Comparison of ENCODE assay signal across 14 mouse cellular contexts in the genomic region with DNA sequence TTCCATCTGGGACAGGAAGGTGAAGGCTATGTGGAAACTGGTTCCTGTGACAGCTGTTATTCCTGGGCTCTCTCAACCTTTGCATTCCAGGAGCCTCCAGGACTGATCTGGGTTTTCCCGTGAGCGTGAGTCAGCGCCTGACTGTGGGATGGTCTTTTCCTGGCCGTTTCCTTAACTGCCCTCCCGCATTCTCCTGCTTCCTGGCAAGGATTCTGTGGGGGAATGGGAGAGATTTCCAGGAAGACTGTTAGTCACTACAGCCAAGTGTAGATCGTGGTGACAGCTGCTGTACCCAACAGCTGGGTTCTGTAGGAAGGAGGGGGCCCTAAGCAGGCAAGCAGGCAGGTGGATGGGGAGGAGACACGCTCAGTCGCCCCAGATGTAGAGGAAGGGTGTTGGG. TPM values are rescaled to one million over a fixed set of nuclear protein-coding genes. Genes with fewer than 3 reads are reported as not detected.
DNase-seq lines count a peak whose midpoint lies in the region; ATAC-seq and TF ChIP-seq lines count a peak whose summit lies in the region.
"Had no signal": no experiment of that assay in that cellular context is flagged by ENCODE, and none has a peak within 500 bp of the region (broad histone marks: within the 10 kb centered on the region; RNA-seq: fewer than 3 reads in every experiment).

No protein-coding gene starts in this region.

- no peaks in the 10 kb centered on the region for H3K36me3 ChIP-seq in heart, embryonic 14.5 days (ENCODE audit: control insufficient read depth, insufficient read depth, low read length)
- no peaks in the 10 kb centered on the region for H3K36me3 ChIP-seq in liver, postnatal 0 days (replicated peaks; ENCODE audit: insufficient read depth, low read length)
- H3K36me3 ChIP-seq in liver, embryonic 12.5 days, result no peaks in the 10 kb centered on the region
- no peaks in the 10 kb centered on the region for H3K36me3 ChIP-seq in stomach, embryonic 15.5 days
- H3K36me3 ChIP-seq: forebrain, embryonic 12.5 days; midbrain, embryonic 12.5 days had no signal

- H3K9ac ChIP-seq in heart, embryonic 14.5 days (ENCODE audit: low read length), result no peak overlapping the region
- H3K9ac ChIP-seq in liver, postnatal 0 days (replicated peaks), result no peak overlapping the region
- H3K9ac ChIP-seq in liver, embryonic 12.5 days, result no peak overlapping the region
- no peak overlapping the region for H3K9ac ChIP-seq in stomach, embryonic 15.5 days
- H3K9ac ChIP-seq: forebrain, embryonic 12.5 days; midbrain, embryonic 12.5 days had no signal

- H3K27ac ChIP-seq in heart, embryonic 14.5 days (replicated peaks in 1 of 2; ENCODE audit: control insufficient read depth in 1 of 2, insufficient read depth in 1 of 2, low read depth in 2 of 2, low read length in 2 of 2), result peak overlapping the region; percentile 20 to 27; a peak in 1 of 4 replicates
- H3K27ac ChIP-seq in liver, postnatal 0 days (ENCODE audit: low read depth), result no peak overlapping the region
- H3K27ac ChIP-seq in liver, embryonic 12.5 days, result no peak overlapping the region
- peak overlapping the region; percentile 21; the same call in 1 of the 2 replicates for H3K27ac ChIP-seq in stomach, embryonic 15.5 days
- H3K27ac ChIP-seq: forebrain, embryonic 12.5 days; midbrain, embryonic 12.5 days had no signal

- no peak for DNase-seq in heart, postnatal 14 days
- DNase-seq in liver, postnatal 0 days, result no peak
- DNase-seq in fibroblast of lung, adult 2 months (ENCODE audit: low read depth), result peak; percentile 35
- DNase-seq in urinary bladder, postnatal 10 days (ENCODE audit: low spot score), result no peak
- DNase-seq: cerebellum, adult 18-20 months; embryo, embryonic 11 days; gastrocnemius, postnatal 36 days; lung, adult 2 months had no signal

- H3K4me2 ChIP-seq in heart, embryonic 14.5 days (ENCODE audit: low read length), result no peak overlapping the region
- H3K4me2 ChIP-seq in liver, postnatal 0 days (ENCODE audit: low read depth, low read length), result no peak overlapping the region
- H3K4me2 ChIP-seq in liver, embryonic 12.5 days, result no peak overlapping the region
- H3K4me2 ChIP-seq in stomach, embryonic 15.5 days, result no peak overlapping the region
- H3K4me2 ChIP-seq: forebrain, embryonic 12.5 days; midbrain, embryonic 12.5 days had no signal

- no peaks in the 10 kb centered on the region for H3K27me3 ChIP-seq in heart, embryonic 14.5 days (ENCODE audit: control insufficient read depth, insufficient read depth, low read length)
- H3K27me3 ChIP-seq in liver, postnatal 0 days (ENCODE audit: insufficient read depth, low read length), result no peaks in the 10 kb centered on the region
- H3K27me3 ChIP-seq in liver, embryonic 12.5 days (replicated peaks), result no peaks in the 10 kb centered on the region
- H3K27me3 ChIP-seq in stomach, embryonic 15.5 days (replicated peaks), result no peaks in the 10 kb centered on the region
- H3K27me3 ChIP-seq: forebrain, embryonic 12.5 days; midbrain, embryonic 12.5 days had no signal

- peak; percentile 55 for ATAC-seq in heart, embryonic 14.5 days (ENCODE audit: insufficient number of reproducible peaks, insufficient read depth, low FRiP score, low read depth)
- peak; percentile 54 for ATAC-seq in liver, postnatal 0 days
- no peak for ATAC-seq in liver, embryonic 12.5 days
- ATAC-seq in stomach, embryonic 15.5 days (ENCODE audit: insufficient read depth, low FRiP score, low read depth), result no peak
- ATAC-seq: hindbrain, embryonic 16.5 days had no signal

- WGBS in heart, embryonic 14.5 days, result 29% methylated on average over 8 of the region's 8 CpGs
- 61% methylated on average over 8 of the region's 8 CpGs for WGBS in liver, postnatal 0 days (ENCODE audit: insufficient replicate concordance)
- 43% methylated on average over 8 of the region's 8 CpGs for WGBS in liver, embryonic 12.5 days (ENCODE audit: insufficient replicate concordance)
- WGBS in stomach, embryonic 15.5 days, result 44% methylated on average over 8 of the region's 8 CpGs

- peak; percentile 25; the same call in 1 of the 2 replicates for TF ChIP-seq EP300 in liver, postnatal 0 days (IDR thresholded peaks at IDR 0.05; ENCODE audit: low read depth)

- peaks cover 10% of the 10 kb centered on the region; the same call in 1 of the 2 replicates for H3K9me3 ChIP-seq in heart, embryonic 14.5 days (ENCODE audit: control insufficient read depth, low read length)
- no peaks in the 10 kb centered on the region for H3K9me3 ChIP-seq in liver, postnatal 0 days (ENCODE audit: low read length)
- H3K9me3 ChIP-seq in liver, embryonic 12.5 days (replicated peaks), result no peaks in the 10 kb centered on the region
- H3K9me3 ChIP-seq in stomach, embryonic 15.5 days, result no peaks in the 10 kb centered on the region

- no peak overlapping the region for H3K4me3 ChIP-seq in heart, embryonic 14.5 days (ENCODE audit: control insufficient read depth in 1 of 2, insufficient read depth in 1 of 2, low read depth in 1 of 2, low read length in 2 of 2)
- no peak overlapping the region for H3K4me3 ChIP-seq in liver, postnatal 0 days (ENCODE audit: low read depth, low read length)
- H3K4me3 ChIP-seq in liver, embryonic 12.5 days, result no peak overlapping the region
- no peak overlapping the region for H3K4me3 ChIP-seq in stomach, embryonic 15.5 days (replicated peaks)
- H3K4me3 ChIP-seq: forebrain, embryonic 12.5 days; midbrain, embryonic 12.5 days had no signal

- intact Hi-C loops in heart, postnatal 14 days (cut with DNase I), result no loop called here

- H3K4me1 ChIP-seq in heart, embryonic 14.5 days (ENCODE audit: control insufficient read depth in 2 of 2, insufficient read depth in 2 of 2, low read length in 2 of 2), result peaks cover 23 to 24% of the 10 kb centered on the region in 2 experiments
- H3K4me1 ChIP-seq in liver, postnatal 0 days (ENCODE audit: insufficient read depth), result peaks cover 9% of the 10 kb centered on the region
- H3K4me1 ChIP-seq in liver, embryonic 12.5 days, result peaks cover 12% of the 10 kb centered on the region; the same call in 1 of the 2 replicates
- peaks cover 11% of the 10 kb centered on the region for H3K4me1 ChIP-seq in stomach, embryonic 15.5 days

- TF ChIP-seq CTCF in liver, postnatal 0 days (IDR thresholded peaks at IDR 0.05; ENCODE audit: low read depth), result no peak

RNA-seq across cellular contexts. Expression of a gene that starts 45.3 kb away (rescaled TPM):
- 7.8 and 8.0 TPM in 2 replicates for polyA plus RNA-seq in heart, embryonic 14.5 days (2014; fragmentation: Nextera tagmentation; extraction: Ambion mirVana)
- 1 to 10 TPM; 3.8 to 4.3 TPM for total RNA-seq in heart, postnatal 14 days (2021)
- polyA plus RNA-seq in liver, postnatal 0 days (2015; fragmentation: Nextera tagmentation; extraction: Ambion mirVana), result 0.67 and 0.78 TPM in 2 replicates
- polyA plus RNA-seq in liver, embryonic 12.5 days (2016; fragmentation: Nextera tagmentation; extraction: Ambion mirVana), result 1.3 TPM in 2 replicates
- 5.4 and 5.7 TPM in 2 replicates for polyA plus RNA-seq in stomach, embryonic 15.5 days (2015; fragmentation: Nextera tagmentation; extraction: Ambion mirVana)

RNA-seq across cellular contexts. Expression of a gene that starts 54.7 kb away (rescaled TPM):
- polyA plus RNA-seq in heart, embryonic 14.5 days (2014; fragmentation: Nextera tagmentation; extraction: Ambion mirVana), result 17.8 and 18.0 TPM in 2 replicates
- total RNA-seq in heart, postnatal 14 days (2021), result 10 to 100 TPM; 46.6 to 48.3 TPM
- 0.44 and 0.47 TPM in 2 replicates for polyA plus RNA-seq in liver, postnatal 0 days (2015; fragmentation: Nextera tagmentation; extraction: Ambion mirVana)
- 1.9 and 2.3 TPM in 2 replicates for polyA plus RNA-seq in liver, embryonic 12.5 days (2016; fragmentation: Nextera tagmentation; extraction: Ambion mirVana)
- 8.3 and 9.7 TPM in 2 replicates for polyA plus RNA-seq in stomach, embryonic 15.5 days (2015; fragmentation: Nextera tagmentation; extraction: Ambion mirVana)

Comparison
In these comparisons a context has a peak if more than half of its experiments do, and no peak if none do; other contexts are left out.
1. ATAC-seq: peak in heart, embryonic 14.5 days (single experiment) and liver, postnatal 0 days (single experiment); none in liver, embryonic 12.5 days (single experiment) and stomach, embryonic 15.5 days (single experiment).
2. H3K27ac ChIP-seq: peak in heart, embryonic 14.5 days (2 of 2) and stomach, embryonic 15.5 days (single experiment); none in liver, postnatal 0 days (single experiment) and liver, embryonic 12.5 days (single experiment).